Mouse (Mus musculus) limb, embryonic 14.5 days (tissue): ENCODE data around the gene Hspa12a. TPM values are rescaled to one million over a fixed set of nuclear protein-coding genes. Genes with fewer than 3 reads are reported as not detected.

Source experiments
- ATAC-seq: fragments of 200-750 bp; cut with Nextera tagmentation; 2 replicates; pipeline ENCODE4 v1.8.0; 2017; ENCODE audit warnings: low read depth, moderate number of reproducible peaks, moderate TSS enrichment; ENCODE audit not compliant: low FRiP score
- DNase-seq: peaks from one replicate; pipeline ENCODE4 v3.0.0-alpha.2; 2015; ENCODE audit warnings: low spot score
- H3K27ac ChIP-seq: fragments of 300-500 bp; sonication (generic); replicated peaks from 2 replicates; pipeline ENCODE4 v1.5.1; 2014; ENCODE audit warnings: low read depth, mild to moderate bottlenecking, low read length, moderate library complexity, mixed read lengths
- H3K27me3 ChIP-seq: fragments of 300-500 bp; sonication (generic); 2 replicates; pipeline ENCODE4 v1.6.1; 2014; ENCODE audit warnings: low read length, mixed read lengths; ENCODE audit not compliant: control insufficient read depth, insufficient read depth
- H3K36me3 ChIP-seq: fragments of 300-500 bp; sonication (generic); 2 replicates; pipeline ENCODE4 v1.6.1; 2014; ENCODE audit warnings: mild to moderate bottlenecking, low read length, moderate library complexity, mixed read lengths; ENCODE audit not compliant: control insufficient read depth, insufficient read depth
- H3K4me1 ChIP-seq: fragments of 300-500 bp; sonication (generic); 2 replicates; pipeline ENCODE4 v1.6.1; 2014; ENCODE audit warnings: antibody characterized with exemption, low read length, mixed read lengths; ENCODE audit not compliant: control insufficient read depth, insufficient read depth
- H3K4me2 ChIP-seq: fragments of 300-500 bp; sonication (generic); replicated peaks from 2 replicates; pipeline ENCODE4 v1.6.1; 2014; ENCODE audit warnings: low read depth, mild to moderate bottlenecking, low read length, moderate library complexity; ENCODE audit not compliant: severe bottlenecking
- H3K4me3 ChIP-seq: fragments of 300-500 bp; sonication (generic); replicated peaks from 2 replicates; pipeline ENCODE4 v1.5.1; 2014; ENCODE audit warnings: low read length
- H3K9ac ChIP-seq: fragments of 300-500 bp; sonication (generic); 2 replicates; pipeline ENCODE4 v1.6.1; 2014; ENCODE audit warnings: mild to moderate bottlenecking, low read depth, low read length, moderate library complexity; ENCODE audit not compliant: severe bottlenecking
- H3K9me3 ChIP-seq: fragments of 300-500 bp; sonication (generic); 2 replicates; pipeline ENCODE4 v1.6.1; 2016; ENCODE audit warnings: low read length; ENCODE audit not compliant: control insufficient read depth
- POLR2A ChIP-seq: fragments of 200-500 bp; IDR thresholded peaks from 2 replicates; pipeline ENCODE4 v1.8.0; 2012; ENCODE audit warnings: inconsistent platforms, mild to moderate bottlenecking, moderate library complexity, borderline replicate concordance; ENCODE audit not compliant: insufficient read depth, insufficient read length; ENCODE audit errors: extremely low read depth
- WGBS: fragments of 180-500 bp; shearing (Covaris S2); extraction: QIAGEN DNeasy Blood & Tissue Kit; methylation state at CpG from one replicate; pipeline ENCODE4 v1.1.7; 2014; 5-methylcytosine and 5-hydroxymethylcytosine counted together
- microRNA-seq: library from miRNA; unstranded; fragments of <30 nt; microRNA quantifications from one replicate; pipeline ENCODE4, GENCODE M21; 2016
- polyA plus RNA-seq, 2 experiments: library from polyadenylated mRNA; depleted of rRNA in 1 of 2; stranded (reverse) in 1 of 2; unstranded in 1 of 2; fragments of >200 nt; fragmentation: Nextera tagmentation in 1 of 2; extraction: Ambion mirVana in 1 of 2; gene quantifications; 2 replicates each; pipeline versions ENCODE4 v1.2.1 to v1.2.3; 2012 to 2014

The Hspa12a gene
- polyA plus RNA-seq, 2 experiments: 2.4 to 6.1 TPM

DNA sequence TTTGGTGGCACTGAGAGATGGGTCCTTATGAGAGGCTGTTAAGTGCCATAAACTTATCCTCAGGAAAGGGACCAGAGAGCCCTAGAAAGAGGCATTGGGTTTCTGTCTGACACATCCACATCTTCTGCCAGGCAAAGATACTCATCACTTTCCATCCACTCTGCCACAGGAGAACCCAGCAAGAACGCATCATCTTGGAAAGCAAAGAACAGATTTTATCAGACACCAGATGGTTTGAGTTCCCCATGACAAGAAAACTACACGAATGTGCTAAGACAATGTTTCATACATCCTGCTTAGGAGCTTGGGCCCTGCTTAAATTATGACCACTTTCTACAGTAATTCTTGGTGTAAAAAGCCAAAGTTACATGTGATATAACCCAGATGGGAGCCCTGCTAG is 192.6 kb downstream of the Hspa12a start:
- ATAC-seq (no peak), DNase-seq (no peak)
- 73% methylated on average over 2 of the region's 2 CpGs for WGBS
- Histone ChIP-seq H3K9ac (no peak overlapping the region), H3K4me1 (no peaks in the 10 kb centered on the region), H3K27me3 (no peaks in the 10 kb centered on the region), H3K4me2 (no peak overlapping the region), H3K9me3 (no peaks in the 10 kb centered on the region), H3K27ac (no peak overlapping the region), H3K4me3 (no peak overlapping the region), H3K36me3 (no peaks in the 10 kb centered on the region)
- TF ChIP-seq POLR2A: no peak

DNA sequence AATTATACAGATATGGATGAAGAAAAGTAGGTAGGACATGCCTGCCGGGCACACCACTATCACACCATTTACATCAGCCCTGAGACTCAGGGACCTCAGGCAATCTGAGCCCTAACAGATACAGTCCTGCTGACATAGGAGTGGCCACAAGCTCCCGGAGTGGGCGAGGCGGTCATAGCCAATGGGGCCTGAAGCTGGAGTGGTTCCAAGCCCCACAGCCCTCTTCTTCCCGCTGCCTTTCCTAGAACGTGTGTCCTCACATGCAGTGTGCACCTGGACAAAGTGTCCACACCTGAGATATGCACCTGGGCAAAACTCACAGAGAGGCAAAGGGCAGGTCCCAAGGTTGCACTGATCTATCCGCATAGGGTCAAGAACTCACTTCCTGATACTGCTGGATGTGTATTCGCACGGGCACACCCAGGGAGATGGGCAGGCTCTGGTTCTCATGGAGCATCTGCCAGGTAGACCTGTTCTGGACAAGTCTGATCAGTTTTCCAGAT is 195.9 kb downstream of the Hspa12a start:
- Histone ChIP-seq H3K4me1 (no peaks in the 10 kb centered on the region), H3K27me3 (no peaks in the 10 kb centered on the region), H3K9ac (no peak overlapping the region), H3K9me3 (no peaks in the 10 kb centered on the region), H3K36me3 (no peaks in the 10 kb centered on the region), H3K4me2 (no peak overlapping the region), H3K27ac (no peak overlapping the region), H3K4me3 (no peak overlapping the region)
- ATAC-seq: no peak
- 79% methylated on average over 9 of the region's 9 CpGs for WGBS
- DNase-seq: no peak
- TF ChIP-seq POLR2A: no peak

Small RNA genes lying within 50 kb of the gene (microRNA-seq; reads per million reads assigned to microRNA genes)
- 4.1 reads per million, percentile 11 among the genes with 10 or more reads in this experiment for gene Mir3086

Other genes starting within 250 kb of the Hspa12a start
- 0.06 and 0.12 TPM in 2 replicates for gene Pnliprp1, start 214.8 kb downstream of the Hspa12a start, polyA plus RNA-seq (2012; rRNA removed)
- gene Pnliprp1, start 214.8 kb downstream of the Hspa12a start, polyA plus RNA-seq (2014; fragmentation: Nextera tagmentation; extraction: Ambion mirVana): 0.36 TPM in 1 of 2 replicates, not detected in the other
- gene Pnliprp2, start 183.9 kb downstream of the Hspa12a start, polyA plus RNA-seq (2012; rRNA removed): 0.04 TPM in 1 of 2 replicates, not detected in the other
- gene Pnliprp2, start 183.9 kb downstream of the Hspa12a start, polyA plus RNA-seq (2014; fragmentation: Nextera tagmentation; extraction: Ambion mirVana): not detected in 2 replicates
- not detected in 2 replicates for gene 1700019N19Rik, start 149.2 kb downstream of the Hspa12a start, polyA plus RNA-seq (2012; rRNA removed)
- not detected in 2 replicates for gene 1700019N19Rik, start 149.2 kb downstream of the Hspa12a start, polyA plus RNA-seq (2014; fragmentation: Nextera tagmentation; extraction: Ambion mirVana)
- 0.28 and 0.31 TPM in 2 replicates for gene Eno4, start 229 bp downstream of the Hspa12a start, polyA plus RNA-seq (2012; rRNA removed)
- 0.17 and 0.19 TPM in 2 replicates for gene Eno4, start 229 bp downstream of the Hspa12a start, polyA plus RNA-seq (2014; fragmentation: Nextera tagmentation; extraction: Ambion mirVana)
- gene Shtn1, start 132.4 kb upstream of the Hspa12a start, polyA plus RNA-seq (2012; rRNA removed): 2.2 and 3.2 TPM in 2 replicates
- 3.3 and 3.7 TPM in 2 replicates for gene Shtn1, start 132.4 kb upstream of the Hspa12a start, polyA plus RNA-seq (2014; fragmentation: Nextera tagmentation; extraction: Ambion mirVana)
- 0.11 and 0.32 TPM in 2 replicates for gene Vax1, start 226.4 kb upstream of the Hspa12a start, polyA plus RNA-seq (2012; rRNA removed)
- 0.18 TPM in 1 of 2 replicates, not detected in the other for gene Vax1, start 226.4 kb upstream of the Hspa12a start, polyA plus RNA-seq (2014; fragmentation: Nextera tagmentation; extraction: Ambion mirVana)